ENCODE assay signal across 8 mouse cellular contexts in genomic region chrX:37022690-37023089, GRCm38 (mm10). TPM values are rescaled to one million over a fixed set of nuclear protein-coding genes. Genes with fewer than 3 reads are reported as not detected.
DNase-seq lines count a peak whose midpoint lies in the region; ATAC-seq and TF ChIP-seq lines count a peak whose summit lies in the region.

No protein-coding gene starts in this region.

- no peaks in the 10 kb centered on the region for H3K36me3 ChIP-seq in CH12.LX (replicated peaks in 1 of 2; ENCODE audit: control insufficient read depth in 1 of 2, insufficient read depth in 1 of 2, low read length in 1 of 2)
- H3K36me3 ChIP-seq in liver, postnatal 0 days (replicated peaks; ENCODE audit: insufficient read depth, low read length): no peaks in the 10 kb centered on the region

- dilution Hi-C loops in CH12.LX (cut with MboI; ENCODE audit: extremely low pct_ligation_motif_present, extremely low pct_unique_long_range_greater_than_20kb, low sequenced_read_pairs): no loop called here

- 0 out of 2 replicates have a peak, but pooled peaks have one; percentile 34 for ATAC-seq in erythroid progenitor cell, adult 5-6 weeks (replicated peaks; ENCODE audit: low FRiP score, poor library complexity, severe bottlenecking)
- ATAC-seq in liver, postnatal 0 days: no peak

- H3K27me3 ChIP-seq in CH12.LX (replicated peaks): no peaks in the 10 kb centered on the region
- 0 out of 2 replicates have a peak, but pooled peaks cover under 1% of the 10 kb centered on the region for H3K27me3 ChIP-seq in liver, postnatal 0 days (ENCODE audit: insufficient read depth, low read length)

- DNase-seq in A20 (ENCODE audit: low read depth, low spot score): peak; percentile 55
- peak; percentile 54 for DNase-seq in CH12.LX (ENCODE audit: extremely low read depth)
- DNase-seq in brain, embryonic 14.5 days (ENCODE audit: low read depth): peak; percentile 70
- DNase-seq in kidney, postnatal 36 days: peak; percentile 35 to 79
- peak; percentile 56 for DNase-seq in liver, postnatal 0 days
- peak; percentile 24 to 31 for DNase-seq in right cerebral cortex, postnatal 36 days (ENCODE audit: low spot score in 2 of 2)
- peak; percentile 17 to 63 for DNase-seq in urinary bladder, postnatal 4 days (ENCODE audit: low spot score in 2 of 2)

- H3K4me2 ChIP-seq in CH12.LX (ENCODE audit: insufficient read depth, low read depth, poor library complexity, severe bottlenecking): no peak overlapping the region
- no peak overlapping the region for H3K4me2 ChIP-seq in liver, postnatal 0 days (ENCODE audit: low read depth, low read length)

- H3K9me3 ChIP-seq in CH12.LX (replicated peaks; ENCODE audit: low read length): no peaks in the 10 kb centered on the region
- H3K9me3 ChIP-seq in liver, postnatal 0 days (ENCODE audit: low read length): no peaks in the 10 kb centered on the region

- WGBS in liver, postnatal 0 days (ENCODE audit: insufficient replicate concordance): 19% methylated on average over 3 of the region's 3 CpGs

- in situ Hi-C loops in CH12.LX (cut with MboI; ENCODE audit: low pct_ligation_motif_present, low pct_unique_long_range_greater_than_20kb, low sequenced_read_pairs): no loop called here

- peak; percentile 83 for TF ChIP-seq RAD21 in CH12.LX (IDR thresholded peaks at IDR 0.05; ENCODE audit: low read depth, low read length)

- H3K9ac ChIP-seq in CH12.LX (ENCODE audit: insufficient read depth, low read depth): no peak overlapping the region
- no peak overlapping the region for H3K9ac ChIP-seq in liver, postnatal 0 days (replicated peaks)

- no peak overlapping the region for H3K4me3 ChIP-seq in CH12.LX (replicated peaks in 1 of 3; ENCODE audit: low read depth in 2 of 3, low read length in 2 of 3, poor library complexity in 1 of 3)
- no peak overlapping the region for H3K4me3 ChIP-seq in liver, postnatal 0 days (ENCODE audit: low read depth, low read length)

- TF ChIP-seq POLR2A in CH12.LX (IDR thresholded peaks at IDR 0.05; ENCODE audit: low read depth, low read length): no peak
- no peak for TF ChIP-seq POLR2A in brain, embryonic 14.5 days (IDR thresholded peaks at IDR 0.05; ENCODE audit: borderline replicate concordance, extremely low read depth, insufficient read depth, insufficient read length, poor library complexity, severe bottlenecking)

- peak; percentile 53 to 78; a peak in 3 of 4 replicates for TF ChIP-seq CTCF in CH12.LX (conservative IDR thresholded peaks at IDR 0.05 in 1 of 2, IDR thresholded peaks at IDR 0.05 in 1 of 2; ENCODE audit: low read depth in 2 of 2, low read length in 2 of 2)
- peak; percentile 76 for TF ChIP-seq CTCF in brain, embryonic 14.5 days (IDR thresholded peaks at IDR 0.05; ENCODE audit: borderline replicate concordance, extremely low read depth, insufficient read depth, insufficient read length)
- TF ChIP-seq CTCF in liver, postnatal 0 days (IDR thresholded peaks at IDR 0.05; ENCODE audit: low read depth): peak; percentile 84

- H3K4me1 ChIP-seq in CH12.LX (ENCODE audit: control insufficient read depth in 1 of 2, insufficient read depth in 2 of 2): peaks cover 5 to 11% of the 10 kb centered on the region in 2 experiments; a peak in 3 of 4 replicates
- H3K4me1 ChIP-seq in liver, postnatal 0 days (ENCODE audit: insufficient read depth): no peaks in the 10 kb centered on the region

- H3K79me2 ChIP-seq in CH12.LX (replicated peaks; ENCODE audit: control insufficient read depth, extremely low read depth, insufficient read depth, poor library complexity, severe bottlenecking): no peaks in the 10 kb centered on the region

- TF ChIP-seq EP300 in CH12.LX (IDR thresholded peaks at IDR 0.05; ENCODE audit: low read length): no peak
- TF ChIP-seq EP300 in liver, postnatal 0 days (IDR thresholded peaks at IDR 0.05; ENCODE audit: low read depth): no peak

- H3K27ac ChIP-seq in CH12.LX (ENCODE audit: insufficient read depth, low read depth): no peak overlapping the region
- no peak overlapping the region for H3K27ac ChIP-seq in liver, postnatal 0 days (ENCODE audit: low read depth)

TF ChIP-seq in CH12.LX, 34 proteins besides CTCF, POLR2A, EP300 and RAD21:
- peak; percentile 82 for TF ChIP-seq SMC3 (IDR thresholded peaks at IDR 0.05; ENCODE audit: low read depth, low read length)
- no peak for TF ChIP-seq SIN3A (IDR thresholded peaks at IDR 0.05; ENCODE audit: low read length)
- no peak for TF ChIP-seq ZNF384 (IDR thresholded peaks at IDR 0.05; ENCODE audit: low read depth, low read length)
- TF ChIP-seq ZC3H11A (IDR thresholded peaks at IDR 0.05; ENCODE audit: low read depth, low read length): peak; percentile 44; the same call in 1 of the 2 replicates
- TF ChIP-seq IRF4 (IDR thresholded peaks at IDR 0.05; ENCODE audit: low read depth, low read length): peak; percentile 15; the same call in 1 of the 2 replicates
- no peak for TF ChIP-seq JUND (conservative IDR thresholded peaks at IDR 0.05; ENCODE audit: low read depth, low read length)

RNA-seq across cellular contexts. Expression of gene Sowahd, which starts 26.0 kb away (rescaled TPM):
- total RNA-seq in CH12.LX (2012; rRNA removed): not detected in 2 replicates
- total RNA-seq in CH12.LX (2014; rRNA removed): not detected in 2 replicates
- polyA plus RNA-seq in CH12.LX (2012; ENCODE audit: insufficient read length, low read depth): not detected in 2 replicates
- polyA plus RNA-seq in brain, embryonic 14.5 days (2012; rRNA removed): not detected in 2 replicates
- not detected in 2 replicates for total RNA-seq in erythroid progenitor cell, adult 5-6 weeks (2015; ENCODE audit: low replicate concordance)
- not detected in 2 replicates for total RNA-seq in erythroid progenitor cell, adult 5-6 weeks (2017; ENCODE audit: low replicate concordance)
- polyA plus RNA-seq in liver, postnatal 0 days (2015; fragmentation: Nextera tagmentation; extraction: Ambion mirVana): 0.11 TPM in 1 of 2 replicates, not detected in the other

RNA-seq across cellular contexts. Expression of gene Sept6, which starts 31.1 kb away (rescaled TPM):
- total RNA-seq in CH12.LX (2012; rRNA removed) (88.1 and 98.8 TPM in 2 replicates), CH12.LX (2014; rRNA removed) (94.1 and 94.4 TPM in 2 replicates)
- polyA plus RNA-seq in CH12.LX (2012; ENCODE audit: insufficient read length, low read depth): 180 and 214 TPM in 2 replicates
- 54.2 and 61.6 TPM in 2 replicates for polyA plus RNA-seq in brain, embryonic 14.5 days (2012; rRNA removed)
- total RNA-seq in erythroid progenitor cell, adult 5-6 weeks (2015; ENCODE audit: low replicate concordance): 10.5 and 18.4 TPM in 2 replicates
- 3.9 and 6.8 TPM in 2 replicates for total RNA-seq in erythroid progenitor cell, adult 5-6 weeks (2017; ENCODE audit: low replicate concordance)
- polyA plus RNA-seq in liver, postnatal 0 days (2015; fragmentation: Nextera tagmentation; extraction: Ambion mirVana): 3.4 TPM in 2 replicates

Comparison
In these comparisons a context has a peak if more than half of its experiments do, and no peak if none do; other contexts are left out.
1. RNA of gene Sept6, which starts 31.1 kb away (polyA plus RNA-seq): 180 to 214 TPM in CH12.LX and 54.2 to 61.6 TPM in brain, embryonic 14.5 days; 3.4 TPM in liver, postnatal 0 days; every median in the first group is over 10 times any median in the second.
2. Peak in every context shown above with its lines, with median percentiles within 50 percentile points of each other: DNase-seq and CTCF ChIP-seq.